Mouse (Mus musculus): ENCODE measurements around the gene Faap24. TPM values are rescaled to one million over a fixed set of nuclear protein-coding genes. Genes with fewer than 3 reads are reported as not detected.

Gene Faap24
- total RNA-seq, 2 experiments from 2014 or later = 6.5 to 7.3 TPM

GRCm38 (mm10) chr7:35372483-35373017 lies 24.1 kb downstream of the Faap24 start:
- DNase-seq (ENCODE audit: low spot score in 2 of 2) = no peak

DNA sequence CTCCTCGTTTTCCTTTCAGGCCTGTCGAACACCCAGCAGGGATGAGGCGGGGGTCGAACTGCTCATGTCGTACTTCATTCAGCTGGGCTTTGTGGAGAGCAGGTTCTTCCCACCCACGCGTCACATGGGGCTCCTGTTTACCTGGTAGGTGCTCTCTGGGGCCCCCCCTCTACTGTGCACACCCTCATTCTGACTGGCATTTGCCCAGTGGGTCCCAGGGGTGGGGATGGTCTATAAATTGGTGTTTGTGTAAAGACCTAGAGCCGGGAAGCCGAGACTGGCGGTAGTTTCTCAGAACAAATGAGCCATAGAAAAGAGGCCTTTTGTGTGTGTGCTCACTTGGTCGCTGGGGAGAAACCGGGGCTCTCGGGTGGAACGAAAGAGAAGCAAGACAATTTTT lies 25.5 kb downstream of the Faap24 start:
- DNase-seq (ENCODE audit: low spot score in 2 of 2) = no peak

DNA sequence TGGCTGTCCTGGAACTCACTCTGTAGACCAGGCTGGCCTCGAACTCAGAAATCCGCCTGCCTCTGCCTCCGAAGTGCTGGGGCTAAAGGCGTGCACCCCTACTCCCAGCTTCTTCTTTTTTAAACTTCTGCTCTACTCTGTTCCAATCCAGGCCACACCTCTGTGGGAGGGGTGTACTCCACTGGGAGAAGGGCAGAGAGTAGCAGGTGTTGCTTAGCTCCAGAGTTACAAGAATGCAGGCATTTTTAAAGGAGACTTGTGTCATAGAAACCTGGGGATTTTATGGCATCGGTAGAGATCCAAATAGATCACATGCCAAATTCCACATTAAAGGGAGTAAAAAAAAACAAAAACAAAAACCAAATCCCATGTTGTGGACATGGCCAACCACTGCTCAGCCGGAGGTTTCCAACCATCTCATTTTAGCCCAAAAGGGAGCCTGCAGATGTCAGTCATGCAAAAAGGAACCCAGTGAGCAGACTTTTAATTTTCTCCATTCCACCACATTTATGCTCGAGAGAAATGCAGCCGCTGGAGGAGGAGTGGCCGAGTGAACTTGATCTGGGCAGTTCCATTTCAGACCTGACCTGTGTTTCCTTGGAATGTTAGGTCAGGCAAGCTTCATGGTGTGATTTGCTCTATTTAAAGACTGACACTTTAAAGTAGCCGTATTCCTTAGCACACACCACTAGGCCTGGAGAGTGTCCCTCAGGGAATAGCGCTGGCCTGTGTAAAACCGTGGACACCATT lies 31.3 kb downstream of the Faap24 start:
- DNase-seq (ENCODE audit: low spot score in 2 of 2) = no peak

- no peak for DNase-seq (ENCODE audit: low spot score in 2 of 2)
These were observed 33.8 kb downstream of the Faap24 start for GRCm38 (mm10) chr7:35362868-35363267.

- DNase-seq (ENCODE audit: low spot score in 2 of 2) = no peak
These were observed 34.4 kb downstream of the Faap24 start for GRCm38 (mm10) chr7:35362253-35362652.

- no peak for DNase-seq (ENCODE audit: low spot score in 2 of 2)
These were observed 39.0 kb downstream of the Faap24 start for GRCm38 (mm10) chr7:35357621-35358020.

DNA sequence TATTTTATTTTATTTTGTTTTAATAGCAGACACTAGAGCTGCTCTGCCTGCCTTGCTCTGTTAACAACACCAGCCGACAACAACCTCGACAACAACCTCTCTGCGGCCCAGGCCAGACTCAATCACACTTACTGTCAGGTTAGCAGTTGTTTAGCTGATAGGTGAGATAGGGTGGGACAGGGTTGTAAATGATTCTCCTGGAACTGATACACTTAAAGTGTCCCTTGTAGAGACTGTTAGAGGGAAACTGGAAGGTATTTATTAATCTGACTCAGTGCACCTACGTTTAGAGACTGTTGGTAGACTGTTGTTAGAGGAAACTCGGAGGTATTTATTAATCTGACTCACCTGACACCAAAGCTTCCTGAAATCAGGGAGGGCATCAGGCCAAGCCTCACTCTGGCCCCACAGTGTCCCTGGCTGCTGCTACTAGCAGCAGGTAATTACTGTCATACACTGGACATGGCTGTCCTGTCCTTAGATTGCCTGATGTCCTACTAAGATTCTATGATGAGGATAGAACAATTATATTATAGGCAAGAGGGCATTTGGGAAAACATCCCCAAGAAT lies 41.2 kb downstream of the Faap24 start:
- DNase-seq (ENCODE audit: low spot score in 2 of 2) = no peak

DNA sequence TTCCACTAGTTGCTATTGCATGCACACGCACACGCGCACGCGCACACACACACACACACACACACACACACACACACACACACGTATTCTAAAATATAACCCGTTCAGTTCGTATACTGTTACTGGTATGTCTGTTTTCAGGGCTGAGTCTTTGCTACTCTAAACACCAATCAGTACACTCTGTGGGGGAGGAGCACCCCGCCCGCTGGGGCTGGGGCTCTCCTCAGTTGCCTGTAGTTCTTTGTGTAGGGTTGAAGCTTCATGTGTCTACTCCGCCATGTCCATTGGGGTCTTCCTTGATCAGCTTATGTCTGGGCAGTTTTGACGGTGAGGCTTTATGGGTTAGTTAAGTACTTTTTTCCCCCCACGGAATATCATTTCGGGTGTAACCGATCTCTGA lies 43.3 kb downstream of the Faap24 start:
- DNase-seq (ENCODE audit: low spot score in 2 of 2) = no peak

- no peak for DNase-seq (ENCODE audit: low spot score in 2 of 2)
These were observed 45.5 kb downstream of the Faap24 start for GRCm38 (mm10) chr7:35351155-35351554.

DNA sequence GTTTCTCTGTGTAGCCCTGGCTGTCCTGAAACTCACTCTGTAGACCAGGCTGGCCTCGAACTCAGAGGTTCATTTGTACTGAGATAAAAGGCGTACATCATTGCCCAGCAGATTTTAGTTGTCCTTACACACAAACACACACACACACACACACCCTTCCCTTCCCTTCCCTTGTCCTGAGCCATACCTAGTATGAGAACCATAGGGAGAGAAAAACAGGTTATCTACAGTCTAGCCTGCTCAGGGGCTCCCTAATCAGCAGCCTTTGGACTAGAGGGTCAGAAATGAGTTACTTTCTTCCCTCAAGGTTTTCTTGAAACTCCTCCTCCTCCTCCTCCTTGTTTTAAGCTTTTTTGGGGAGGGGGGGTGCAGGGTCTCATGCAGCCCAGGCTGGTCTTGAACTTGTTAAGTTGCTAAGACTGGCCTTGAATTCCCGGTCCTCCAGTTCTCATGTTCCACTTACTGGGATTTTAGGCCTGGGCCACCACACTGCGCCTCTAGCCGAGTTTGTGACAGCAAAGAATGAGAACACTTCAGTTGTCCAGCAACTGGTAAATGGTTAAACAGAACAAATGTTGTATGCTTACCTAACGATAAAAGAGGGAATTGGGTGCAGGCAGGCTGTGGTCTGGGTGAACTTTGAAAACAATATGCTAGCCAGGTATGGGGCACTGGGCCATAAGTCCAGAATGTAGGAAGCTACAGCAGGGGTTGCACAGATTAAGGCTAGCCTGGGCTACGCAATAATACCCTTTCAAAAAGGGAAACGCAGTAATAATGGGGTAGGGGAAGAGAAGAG lies 46.6 kb downstream of the Faap24 start:
- DNase-seq (ENCODE audit: low spot score in 2 of 2) = no peak

- DNase-seq (ENCODE audit: low spot score in 2 of 2) = no peak
These were observed 47.6 kb downstream of the Faap24 start for GRCm38 (mm10) chr7:35349022-35349421.

- DNase-seq (ENCODE audit: low spot score in 2 of 2) = no peak
These were observed 48.5 kb downstream of the Faap24 start for GRCm38 (mm10) chr7:35347918-35348700.

- no peak for DNase-seq (ENCODE audit: low spot score in 2 of 2)
These were observed 51.8 kb downstream of the Faap24 start for GRCm38 (mm10) chr7:35344785-35345330.

DNA sequence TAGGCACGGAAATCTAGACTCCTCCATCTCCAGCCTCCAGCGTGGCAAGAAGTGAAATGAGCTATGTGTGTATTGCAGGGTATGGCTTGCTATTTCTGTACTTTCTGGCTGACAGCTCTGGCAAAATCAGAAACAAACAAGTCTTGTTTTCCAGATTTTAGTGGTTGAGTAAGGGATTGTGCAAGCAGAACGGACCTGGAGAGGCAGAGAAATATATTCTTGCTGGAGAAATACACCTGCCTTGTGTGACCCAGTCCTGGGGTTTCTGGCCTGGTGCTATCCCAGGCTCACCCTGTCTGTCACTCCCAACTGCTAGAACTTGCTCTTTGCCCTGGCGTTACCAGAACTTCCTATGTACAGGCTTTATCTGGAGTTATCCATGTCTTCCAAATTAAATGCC lies 54.1 kb downstream of the Faap24 start:
- no peak for DNase-seq (ENCODE audit: low spot score in 2 of 2)

Other genes with a start within 250 kb of the Faap24 start
- 1 to 10 TPM; 3.6 to 4.2 TPM for gene Slc7a10, start 210.5 kb downstream of the Faap24 start, total RNA-seq (2021)
- gene Lrp3, start 181.3 kb downstream of the Faap24 start, total RNA-seq (2021) = 10 to 100 TPM; 22.0 to 23.4 TPM
- 10 to 100 TPM; 22.3 to 26.0 TPM for gene Gpatch1, start 78.4 kb downstream of the Faap24 start, total RNA-seq (2021)
- gene Rhpn2, start 62.7 kb downstream of the Faap24 start, total RNA-seq (2021) = 1 to 10 TPM; 2.9 to 4.8 TPM
- 10 to 100 TPM; 27.2 to 41.1 TPM for gene Cep89, start 199 bp upstream of the Faap24 start, total RNA-seq (2021)
- gene Slc7a9, start 52.0 kb upstream of the Faap24 start, total RNA-seq (2021) = 1 to 10 TPM in 1 of 2 experiments, under 1 TPM in 1; 0.17 to 6.3 TPM
- gene Tdrd12, start 140.9 kb upstream of the Faap24 start, total RNA-seq (2021) = under 1 TPM; 0.11 to 0.67 TPM
- 10 to 100 TPM; 58.7 to 59.8 TPM for gene Nudt19, start 159.5 kb upstream of the Faap24 start, total RNA-seq (2021)
- gene Rgs9bp, start 188.7 kb upstream of the Faap24 start, total RNA-seq (2021) = under 1 TPM; 0.34 to 0.39 TPM
- 10 to 100 TPM; 31.8 to 33.8 TPM for gene Ankrd27, start 189.4 kb upstream of the Faap24 start, total RNA-seq (2021)